ENCODE assay signal across 9 mouse cellular contexts in the genomic region with DNA sequence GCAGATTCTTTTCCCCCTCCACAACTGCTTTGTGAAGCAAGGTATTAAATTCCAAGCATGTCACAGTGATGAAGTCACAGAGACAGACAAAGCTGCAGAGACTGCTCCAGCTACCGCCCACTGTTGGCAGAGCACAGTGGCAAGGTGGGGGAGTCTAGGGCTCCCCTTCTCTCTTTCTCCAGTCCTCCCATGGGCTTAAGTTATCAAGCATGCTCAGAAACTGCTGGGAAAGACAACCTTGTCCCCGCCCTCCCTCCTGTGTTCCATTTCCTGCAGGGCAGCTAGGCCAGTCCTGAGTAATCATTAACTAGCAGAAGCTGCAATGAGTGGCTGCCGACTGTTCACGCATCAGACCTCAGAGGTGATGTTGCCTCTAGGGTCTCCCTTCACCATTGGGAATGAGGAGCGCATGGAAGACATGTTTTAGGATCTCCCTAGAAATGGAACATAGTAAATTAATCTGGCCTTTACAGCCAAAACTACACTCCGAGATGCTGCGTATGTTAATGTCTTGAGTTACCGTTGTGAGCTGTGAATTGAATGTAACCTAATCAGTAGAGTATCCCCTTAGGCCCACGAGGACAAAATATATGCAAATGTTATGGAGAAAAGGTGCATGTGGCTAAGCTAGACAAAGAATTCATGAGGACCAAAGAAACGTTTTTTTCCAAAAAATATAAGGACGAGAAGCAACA.
A peak's percentile ranks its signal among the peaks of the same experiment; 100 is the strongest.
DNase-seq lines count a peak whose midpoint lies in the region; ATAC-seq lines count a peak whose summit lies in the region.
"Had no signal": no experiment of that assay in that cellular context is flagged by ENCODE, and none has a peak within 500 bp of the region (broad histone marks: within the 10 kb centered on the region; RNA-seq: fewer than 3 reads in every experiment).

No protein-coding gene starts in this region.

- H3K27me3 ChIP-seq in heart, embryonic 11.5 days (ENCODE audit: control insufficient read depth, insufficient read depth, low read length), result no peaks in the 10 kb centered on the region
- no peaks in the 10 kb centered on the region for H3K27me3 ChIP-seq in limb, embryonic 11.5 days (ENCODE audit: control insufficient read depth, insufficient read depth, low read length)
- no peaks in the 10 kb centered on the region for H3K27me3 ChIP-seq in midbrain, embryonic 15.5 days (replicated peaks)
- H3K27me3 ChIP-seq: CH12.LX had no signal

- no peak overlapping the region for H3K27ac ChIP-seq in heart, embryonic 11.5 days (ENCODE audit: low read depth, low read length)
- H3K27ac ChIP-seq in limb, embryonic 11.5 days (replicated peaks; ENCODE audit: low read depth, low read length), result no peak overlapping the region
- H3K27ac ChIP-seq in midbrain, embryonic 15.5 days, result 0 out of 2 replicates have a peak overlapping the region, but pooled peaks have one; percentile 25

- no peak overlapping the region; the same call in 1 of the 2 replicates for H3K4me2 ChIP-seq in heart, embryonic 11.5 days
- H3K4me2 ChIP-seq in limb, embryonic 11.5 days (ENCODE audit: low read depth, severe bottlenecking), result no peak overlapping the region
- H3K4me2 ChIP-seq in midbrain, embryonic 15.5 days, result no peak overlapping the region

- H3K36me3 ChIP-seq in heart, embryonic 11.5 days (ENCODE audit: control insufficient read depth, insufficient read depth, low read length), result no peaks in the 10 kb centered on the region
- no peaks in the 10 kb centered on the region for H3K36me3 ChIP-seq in limb, embryonic 11.5 days (ENCODE audit: control insufficient read depth, insufficient read depth, low read length)
- no peaks in the 10 kb centered on the region for H3K36me3 ChIP-seq in midbrain, embryonic 15.5 days (replicated peaks)

- no peak overlapping the region for H3K4me3 ChIP-seq in heart, embryonic 11.5 days (ENCODE audit: low read depth, low read length)
- H3K4me3 ChIP-seq in limb, embryonic 11.5 days (ENCODE audit: low read depth, low read length), result no peak overlapping the region
- no peak overlapping the region for H3K4me3 ChIP-seq in midbrain, embryonic 15.5 days

- intact Hi-C loops in heart, postnatal 36 days (cut with DNase I), result no loop called here

- WGBS in heart, embryonic 11.5 days (ENCODE audit: insufficient replicate concordance), result 57% methylated on average over 11 of the region's 11 CpGs
- 48% methylated on average over 11 of the region's 11 CpGs for WGBS in limb, embryonic 11.5 days
- 37% methylated on average over 11 of the region's 11 CpGs for WGBS in midbrain, embryonic 15.5 days

- H3K9ac ChIP-seq in heart, embryonic 11.5 days (ENCODE audit: low read depth, low read length), result no peak overlapping the region
- H3K9ac ChIP-seq in limb, embryonic 11.5 days (ENCODE audit: low read length), result no peak overlapping the region
- H3K9ac ChIP-seq in midbrain, embryonic 15.5 days, result no peak overlapping the region

- no peaks in the 10 kb centered on the region for H3K9me3 ChIP-seq in heart, embryonic 11.5 days (replicated peaks; ENCODE audit: control insufficient read depth, low read length)
- no peaks in the 10 kb centered on the region for H3K9me3 ChIP-seq in limb, embryonic 11.5 days (ENCODE audit: control insufficient read depth, low read length)
- H3K9me3 ChIP-seq in midbrain, embryonic 15.5 days, result no peaks in the 10 kb centered on the region

- ATAC-seq in heart, embryonic 11.5 days (replicated peaks; ENCODE audit: insufficient number of reproducible peaks, low FRiP score, low TSS enrichment), result peak; percentile 71
- peak; percentile 69 for ATAC-seq in limb, embryonic 11.5 days (ENCODE audit: insufficient number of reproducible peaks, low FRiP score, low TSS enrichment, low read depth)
- peak; percentile 78 for ATAC-seq in midbrain, embryonic 15.5 days (replicated peaks)
- ATAC-seq in erythroblast, adult 5-6 weeks (replicated peaks; ENCODE audit: low FRiP score, poor library complexity, severe bottlenecking), result no peak

- no peak for DNase-seq in heart, postnatal 36 days
- peak; percentile 35 for DNase-seq in heart, postnatal 4 days
- peak; percentile 57 for DNase-seq in limb, embryonic 11.5 days (ENCODE audit: low spot score)
- DNase-seq in gastrocnemius, adult 18-20 months (ENCODE audit: low spot score), result no peak
- no peak for DNase-seq in thymus, postnatal 4 days

- H3K4me1 ChIP-seq in heart, embryonic 11.5 days (ENCODE audit: control insufficient read depth, insufficient read depth, low read length), result no peaks in the 10 kb centered on the region
- peaks cover 8% of the 10 kb centered on the region for H3K4me1 ChIP-seq in limb, embryonic 11.5 days (ENCODE audit: control insufficient read depth, insufficient read depth, low read length)
- peaks cover 12% of the 10 kb centered on the region for H3K4me1 ChIP-seq in midbrain, embryonic 15.5 days

Comparison
In these comparisons a context has a peak if more than half of its experiments do, and no peak if none do; other contexts are left out.
1. DNase-seq: peak in heart, postnatal 4 days (single experiment) and limb, embryonic 11.5 days (single experiment); none in heart, postnatal 36 days (0 of 2), gastrocnemius, adult 18-20 months (single experiment) and thymus, postnatal 4 days (single experiment).